ENCODE assay signal across 8 mouse cellular contexts in genomic region chr2:115855511-115856400, GRCm38 (mm10).
A peak's percentile ranks its signal among the peaks of the same experiment; 100 is the strongest.
DNase-seq lines count a peak whose midpoint lies in the region; ATAC-seq and TF ChIP-seq lines count a peak whose summit lies in the region.

No protein-coding gene starts in this region.

- peak; percentile 85 for TF ChIP-seq CTCF in midbrain, postnatal 0 days (IDR thresholded peaks at IDR 0.05)

- no peaks in the 10 kb centered on the region for H3K36me3 ChIP-seq in embryonic facial prominence, embryonic 15.5 days
- no peaks in the 10 kb centered on the region for H3K36me3 ChIP-seq in heart, embryonic 12.5 days
- H3K36me3 ChIP-seq in kidney, embryonic 16.5 days (ENCODE audit: insufficient read depth, low read length), result no peaks in the 10 kb centered on the region
- H3K36me3 ChIP-seq in limb, embryonic 15.5 days, result no peaks in the 10 kb centered on the region
- no peaks in the 10 kb centered on the region for H3K36me3 ChIP-seq in midbrain, postnatal 0 days (ENCODE audit: insufficient read depth, low read length)
- no peaks in the 10 kb centered on the region for H3K36me3 ChIP-seq in splenic B cell, adult 2 months (ENCODE audit: control insufficient read depth, insufficient read depth, low read length, poor library complexity, severe bottlenecking)

- H3K4me1 ChIP-seq in embryonic facial prominence, embryonic 15.5 days, result peaks cover 36% of the 10 kb centered on the region
- H3K4me1 ChIP-seq in heart, embryonic 12.5 days (replicated peaks), result peaks cover 42% of the 10 kb centered on the region
- H3K4me1 ChIP-seq in kidney, embryonic 16.5 days (ENCODE audit: insufficient read depth, low read length), result peaks cover 60% of the 10 kb centered on the region
- peaks cover 36% of the 10 kb centered on the region for H3K4me1 ChIP-seq in limb, embryonic 15.5 days
- H3K4me1 ChIP-seq in midbrain, postnatal 0 days (ENCODE audit: insufficient read depth, low read length), result peaks cover 3% of the 10 kb centered on the region; the same call in 1 of the 2 replicates

- no peak overlapping the region for H3K9ac ChIP-seq in embryonic facial prominence, embryonic 15.5 days
- peak overlapping the region; percentile 52; the same call in 1 of the 2 replicates for H3K9ac ChIP-seq in heart, embryonic 12.5 days
- peak overlapping the region; percentile 61 for H3K9ac ChIP-seq in kidney, embryonic 16.5 days (replicated peaks; ENCODE audit: low read length)
- no peak overlapping the region for H3K9ac ChIP-seq in limb, embryonic 15.5 days
- 0 out of 2 replicates have a peak overlapping the region, but pooled peaks have one; percentile 9 for H3K9ac ChIP-seq in midbrain, postnatal 0 days (replicated peaks; ENCODE audit: low read length, poor library complexity, severe bottlenecking)

- H3K9me3 ChIP-seq in embryonic facial prominence, embryonic 15.5 days (replicated peaks), result no peaks in the 10 kb centered on the region
- H3K9me3 ChIP-seq in heart, embryonic 12.5 days (replicated peaks), result no peaks in the 10 kb centered on the region
- H3K9me3 ChIP-seq in kidney, embryonic 16.5 days (ENCODE audit: low read length), result no peaks in the 10 kb centered on the region
- H3K9me3 ChIP-seq in limb, embryonic 15.5 days, result no peaks in the 10 kb centered on the region
- no peaks in the 10 kb centered on the region for H3K9me3 ChIP-seq in midbrain, postnatal 0 days (ENCODE audit: low read length)

- under 1% methylated on average over 32 of the region's 33 CpGs for WGBS in embryonic facial prominence, embryonic 15.5 days
- 2% methylated on average over 33 of the region's 33 CpGs for WGBS in heart, embryonic 12.5 days
- WGBS in kidney, embryonic 16.5 days, result under 1% methylated on average over 33 of the region's 33 CpGs
- whole genome bisulfite sequencing in limb, embryonic 15.5 days, result under 1% methylated on average over 33 of the region's 33 CpGs
- 1% methylated on average over 33 of the region's 33 CpGs for WGBS in midbrain, postnatal 0 days

- H3K27ac ChIP-seq in embryonic facial prominence, embryonic 15.5 days (replicated peaks), result no peak overlapping the region
- no peak overlapping the region for H3K27ac ChIP-seq in heart, embryonic 12.5 days (ENCODE audit: poor library complexity, severe bottlenecking)
- H3K27ac ChIP-seq in kidney, embryonic 16.5 days (ENCODE audit: low read length), result peak overlapping the region; percentile 70
- no peak overlapping the region for H3K27ac ChIP-seq in limb, embryonic 15.5 days
- 0 out of 2 replicates have a peak overlapping the region, but pooled peaks have one; percentile 8 for H3K27ac ChIP-seq in midbrain, postnatal 0 days (ENCODE audit: low read depth, low read length)

- H3K27me3 ChIP-seq in embryonic facial prominence, embryonic 15.5 days, result peaks cover 67% of the 10 kb centered on the region
- 0 out of 2 replicates have a peak, but pooled peaks cover 5% of the 10 kb centered on the region for H3K27me3 ChIP-seq in heart, embryonic 12.5 days (replicated peaks)
- 0 out of 2 replicates have a peak, but pooled peaks cover 4% of the 10 kb centered on the region for H3K27me3 ChIP-seq in kidney, embryonic 16.5 days (ENCODE audit: insufficient read depth, low read length)
- peaks cover 85% of the 10 kb centered on the region for H3K27me3 ChIP-seq in limb, embryonic 15.5 days
- H3K27me3 ChIP-seq in midbrain, postnatal 0 days (ENCODE audit: insufficient read depth, low read length), result peaks cover 27% of the 10 kb centered on the region
- H3K27me3 ChIP-seq in splenic B cell, adult 2 months (ENCODE audit: control insufficient read depth, insufficient read depth, low read length, poor library complexity, severe bottlenecking), result 0 out of 2 replicates have a peak, but pooled peaks cover 3% of the 10 kb centered on the region

- peak overlapping the region; percentile 45 for H3K4me2 ChIP-seq in embryonic facial prominence, embryonic 15.5 days (replicated peaks)
- peak overlapping the region; percentile 80 for H3K4me2 ChIP-seq in heart, embryonic 12.5 days
- peak overlapping the region; percentile 69 for H3K4me2 ChIP-seq in kidney, embryonic 16.5 days (replicated peaks; ENCODE audit: low read depth, low read length)
- peak overlapping the region; percentile 38 for H3K4me2 ChIP-seq in limb, embryonic 15.5 days
- H3K4me2 ChIP-seq in midbrain, postnatal 0 days (ENCODE audit: low read depth, low read length, poor library complexity, severe bottlenecking), result peak overlapping the region; percentile 35

- peak; percentile 89 for DNase-seq in 3T3-L1 (ENCODE audit: low read depth, low spot score)
- DNase-seq in adrenal gland, postnatal 36 days, result peak; percentile 93 to 95
- DNase-seq in midbrain, postnatal 0 days (ENCODE audit: low spot score), result peak; percentile 93
- peak; percentile 13 for DNase-seq in splenic B cell, adult 2 months (ENCODE audit: low read depth, low spot score)

- H3K4me3 ChIP-seq in embryonic facial prominence, embryonic 15.5 days (replicated peaks), result peak overlapping the region; percentile 29
- peak overlapping the region; percentile 47 for H3K4me3 ChIP-seq in heart, embryonic 12.5 days
- peak overlapping the region; percentile 42 for H3K4me3 ChIP-seq in kidney, embryonic 16.5 days (ENCODE audit: low read length)
- peak overlapping the region; percentile 25 for H3K4me3 ChIP-seq in limb, embryonic 15.5 days
- H3K4me3 ChIP-seq in midbrain, postnatal 0 days (ENCODE audit: low read depth, low read length), result peak overlapping the region; percentile 12

- ATAC-seq in embryonic facial prominence, embryonic 15.5 days (ENCODE audit: insufficient number of reproducible peaks, low FRiP score, low TSS enrichment, low read depth), result peak; percentile 77; the same call in 1 of the 2 replicates
- peak; percentile 40; the same call in 1 of the 2 replicates for ATAC-seq in heart, embryonic 12.5 days (ENCODE audit: insufficient number of reproducible peaks, low FRiP score)
- peak; percentile 53; the same call in 1 of the 2 replicates for ATAC-seq in kidney, embryonic 16.5 days (ENCODE audit: low FRiP score, low TSS enrichment)
- 0 out of 2 replicates have a peak, but pooled peaks have one; percentile 46 for ATAC-seq in limb, embryonic 15.5 days (ENCODE audit: insufficient number of reproducible peaks, low FRiP score, low TSS enrichment, low read depth)
- ATAC-seq in midbrain, postnatal 0 days (ENCODE audit: low FRiP score), result peak; percentile 61

Comparison
In these comparisons a context has a peak if more than half of its experiments do, and no peak if none do; other contexts are left out.
1. DNase-seq: peak in every context shown above with its lines; median percentile 94 in adrenal gland, postnatal 36 days; 93 in midbrain, postnatal 0 days; 89 in 3T3-L1; 13 in splenic B cell, adult 2 months.
2. H3K27ac ChIP-seq: peak in kidney, embryonic 16.5 days (single experiment) and midbrain, postnatal 0 days (single experiment); none in embryonic facial prominence, embryonic 15.5 days (single experiment), heart, embryonic 12.5 days (single experiment) and limb, embryonic 15.5 days (single experiment).
3. H3K9ac ChIP-seq: peak in heart, embryonic 12.5 days (single experiment), kidney, embryonic 16.5 days (single experiment) and midbrain, postnatal 0 days (single experiment); none in embryonic facial prominence, embryonic 15.5 days (single experiment) and limb, embryonic 15.5 days (single experiment).
4. Peak in every context shown above with its lines, with median percentiles within 50 percentile points of each other: ATAC-seq, H3K4me2 ChIP-seq and H3K4me3 ChIP-seq.